In genomic region chr3:123064186-123064585, GRCm38 (mm10) we compare ENCODE assay signal across 19 mouse cellular contexts. TPM values are rescaled to one million over a fixed set of nuclear protein-coding genes. Genes with fewer than 3 reads are reported as not detected.
DNase-seq lines count a peak whose midpoint lies in the region; ATAC-seq lines count a peak whose summit lies in the region.
"Had no signal": no experiment of that assay in that cellular context is flagged by ENCODE, and none has a peak within 500 bp of the region (broad histone marks: within the 10 kb centered on the region; RNA-seq: fewer than 3 reads in every experiment).

No protein-coding gene starts in this region.

- 27% methylated on average over 5 of the region's 5 CpGs for WGBS in heart, embryonic 12.5 days

- H3K27ac ChIP-seq in heart, embryonic 12.5 days (ENCODE audit: poor library complexity, severe bottlenecking), result no peak overlapping the region
- H3K27ac ChIP-seq: kidney, postnatal 0 days; macrophage had no signal

- peaks cover 23% of the 10 kb centered on the region for H3K4me1 ChIP-seq in heart, embryonic 12.5 days (replicated peaks)

- no peak overlapping the region for H3K4me3 ChIP-seq in heart, embryonic 12.5 days

- no peak overlapping the region for H3K9ac ChIP-seq in heart, embryonic 12.5 days

- 0 out of 2 replicates have a peak, but pooled peaks have one; percentile 30 for ATAC-seq in heart, embryonic 12.5 days (ENCODE audit: insufficient number of reproducible peaks, low FRiP score)
- ATAC-seq in hematopoietic stem cell, adult 5-6 weeks (replicated peaks in 1 of 2; ENCODE audit: insufficient read depth in 1 of 2, low FRiP score in 2 of 2, low TSS enrichment in 1 of 2, low read depth in 1 of 2, poor library complexity in 2 of 2, severe bottlenecking in 2 of 2), result peak; percentile 38 to 67; a peak in 3 of 4 replicates
- no peak for ATAC-seq in granulocyte monocyte progenitor cell, adult 5-6 weeks (replicated peaks; ENCODE audit: poor library complexity, severe bottlenecking)

- H3K27me3 ChIP-seq in heart, embryonic 12.5 days (replicated peaks), result no peaks in the 10 kb centered on the region

- no peaks in the 10 kb centered on the region for H3K36me3 ChIP-seq in heart, embryonic 12.5 days

- H3K4me2 ChIP-seq in heart, embryonic 12.5 days, result no peak overlapping the region

- no peak for DNase-seq in heart, adult 9 months (ENCODE audit: low spot score in 2 of 2)
- peak; percentile 55 for DNase-seq in R1 (ENCODE audit: low read depth, low spot score)
- peak; percentile 32 for DNase-seq in lung, postnatal 25 days (ENCODE audit: low spot score)
- DNase-seq in gastrocnemius, adult 8-10 months (ENCODE audit: low spot score in 2 of 2), result no peak
- no peak for DNase-seq in thymus, postnatal 36 days
- DNase-seq: adrenal gland, postnatal 10 days; B cell, adult 2 months; cerebellum, postnatal 14 days; heart, postnatal 14 days; left cerebral cortex, postnatal 4 days; midbrain, embryonic 14.5 days; right cerebral cortex, postnatal 25 days had no signal

- H3K9me3 ChIP-seq in heart, embryonic 12.5 days (replicated peaks), result no peaks in the 10 kb centered on the region; the same call in 1 of the 2 replicates

RNA-seq across cellular contexts. Expression of gene Myoz2, which starts 29.4 kb away (rescaled TPM):
- polyA plus RNA-seq in heart, embryonic 12.5 days (2016; fragmentation: Nextera tagmentation; extraction: Ambion mirVana), result 154 and 163 TPM in 2 replicates
- not detected in 2 replicates for total RNA-seq in hematopoietic stem cell, adult 5-6 weeks (2017)
- 100 to 1,000 TPM; 244 to 301 (median 265) TPM for total RNA-seq in gastrocnemius, adult 8-10 months (2022)
- total RNA-seq in granulocyte monocyte progenitor cell, adult 5-6 weeks (2014; fragmentation: Nextera tagmentation), result not detected in 2 replicates
- not detected in 2 replicates for total RNA-seq in granulocyte monocyte progenitor cell, adult 5-6 weeks (2017)
- total RNA-seq: ES-E14; layer of hippocampus, postnatal 10 days; left cerebral cortex, postnatal 4 days had no signal
- polyA plus RNA-seq: kidney, postnatal 0 days; macrophage; midbrain, embryonic 14.5 days had no signal

Comparison
In these comparisons a context has a peak if more than half of its experiments do, and no peak if none do; other contexts are left out.
1. DNase-seq: peak in R1 (single experiment) and lung, postnatal 25 days (single experiment); none in heart, adult 9 months (0 of 2), gastrocnemius, adult 8-10 months (0 of 2) and thymus, postnatal 36 days (0 of 2).
2. RNA of gene Myoz2, which starts 29.4 kb away (total RNA-seq): 244 to 301 TPM in gastrocnemius, adult 8-10 months; not detected in hematopoietic stem cell, adult 5-6 weeks and not detected in granulocyte monocyte progenitor cell, adult 5-6 weeks; every median in the first group is over 100 times any median in the second.